ENCODE assay signal across 20 mouse cellular contexts in genomic region chr10:63178318-63178717, GRCm38 (mm10). TPM values are rescaled to one million over a fixed set of nuclear protein-coding genes. Genes with fewer than 3 reads are reported as not detected.
DNase-seq lines count a peak whose midpoint lies in the region; TF ChIP-seq lines count a peak whose summit lies in the region.
"Had no signal": no experiment of that assay in that cellular context is flagged by ENCODE, and none has a peak within 500 bp of the region (broad histone marks: within the 10 kb centered on the region; RNA-seq: fewer than 3 reads in every experiment).

No protein-coding gene starts in this region.

- H3K27ac ChIP-seq in gastrocnemius, adult 2 months: peak overlapping the region; percentile 79
- H3K27ac ChIP-seq in spleen, adult 2 months (ENCODE audit: insufficient read depth, low read length): peak overlapping the region; percentile 24
- H3K27ac ChIP-seq: embryonic facial prominence, embryonic 10.5 days; forebrain, embryonic 13.5 days; heart, embryonic 15.5 days; hindbrain, embryonic 10.5 days; hindbrain, embryonic 14.5 days had no signal

- H3K36me3 ChIP-seq in spleen, adult 2 months (ENCODE audit: control insufficient read depth, insufficient read depth, low read length): no peaks in the 10 kb centered on the region
- H3K36me3 ChIP-seq: embryonic facial prominence, embryonic 10.5 days; G1E; heart, embryonic 15.5 days; hindbrain, embryonic 10.5 days had no signal

- DNase-seq in gastrocnemius, adult 2 months: no peak
- DNase-seq in gastrocnemius, postnatal 4 days (ENCODE audit: low spot score in 2 of 2): no peak
- peak in 1 of 2 experiments; percentile 29 for DNase-seq in spleen, adult 2 months (ENCODE audit: low read depth in 1 of 2, low spot score in 2 of 2)
- no peak for DNase-seq in spleen, adult 18-20 months
- peak; percentile 69 for DNase-seq in R1 (ENCODE audit: low read depth, low spot score)
- no peak for DNase-seq in layer of hippocampus, adult 9-11 months
- DNase-seq in natural killer cell, adult 2 months (ENCODE audit: low spot score in 2 of 2): no peak
- DNase-seq: adrenal gland, postnatal 14 days; cerebellum, adult 18-20 months; cerebellum, postnatal 10 days; gastrocnemius, postnatal 36 days; heart, adult 2 months; heart, postnatal 14 days had no signal

- no peak for TF ChIP-seq POLR2A in spleen, adult 2 months (IDR thresholded peaks at IDR 0.05; ENCODE audit: low read depth, low read length)

- no peak for TF ChIP-seq CTCF in gastrocnemius, adult 2 months (IDR thresholded peaks at IDR 0.05)
- TF ChIP-seq CTCF in spleen, adult 2 months (IDR thresholded peaks at IDR 0.05; ENCODE audit: extremely low read depth, insufficient read depth, insufficient read length, insufficient replicate concordance): no peak

- WGBS in spleen, adult 2 months: 81% methylated on average over 2 of the region's 2 CpGs

- H3K4me3 ChIP-seq in gastrocnemius, adult 2 months: peak overlapping the region; percentile 45
- H3K4me3 ChIP-seq in spleen, adult 2 months (ENCODE audit: extremely low read depth, insufficient read depth, insufficient read length): no peak overlapping the region
- H3K4me3 ChIP-seq: embryonic facial prominence, embryonic 10.5 days; forebrain, embryonic 13.5 days; heart, adult 2 months; heart, embryonic 15.5 days; hindbrain, embryonic 10.5 days had no signal

- intact Hi-C loops in gastrocnemius, adult 2 months (cut with DNase I): no loop called here

- peaks cover 13% of the 10 kb centered on the region; the same call in 1 of the 2 replicates for H3K4me1 ChIP-seq in spleen, adult 2 months (ENCODE audit: control insufficient read depth, insufficient read depth, insufficient read length)
- H3K4me1 ChIP-seq: embryonic facial prominence, embryonic 10.5 days; forebrain, embryonic 13.5 days had no signal

- no peaks in the 10 kb centered on the region for H3K27me3 ChIP-seq in spleen, adult 2 months (ENCODE audit: control insufficient read depth, insufficient read depth, low read length)
- H3K27me3 ChIP-seq: forebrain, embryonic 13.5 days; heart, embryonic 15.5 days had no signal

RNA-seq across cellular contexts. Expression of gene Mypn, which starts 25.4 kb away (rescaled TPM):
- 100 to 1,000 TPM; 248 to 338 TPM for total RNA-seq in gastrocnemius, adult 2 months (2021)
- total RNA-seq in gastrocnemius, postnatal 4 days (2021): 100 to 1,000 TPM; 208 to 218 TPM
- 0.01 TPM in 1 of 2 replicates, not detected in the other for polyA plus RNA-seq in spleen, adult 2 months (2012; rRNA removed)
- total RNA-seq: G1E had no signal
- polyA plus RNA-seq: CD4-positive, CD25-positive, alpha-beta regulatory T cell, adult 4 months; embryonic facial prominence, embryonic 10.5 days; forebrain, embryonic 13.5 days; G1E had no signal
